Mouse (Mus musculus) brain, embryonic 14.5 days (tissue): ENCODE measurements around the gene Cmc2.
A peak's percentile ranks its signal among the peaks of the same experiment; 100 is the strongest.

ENCODE experiments used
- CTCF ChIP-seq: fragments of 200-500 bp; IDR thresholded peaks from 2 replicates; pipeline ENCODE4 v1.5.1; 2012; ENCODE audit warnings: inconsistent platforms, mild to moderate bottlenecking, moderate library complexity, borderline replicate concordance; ENCODE audit not compliant: insufficient read depth, insufficient read length; ENCODE audit errors: extremely low read depth
- POLR2A ChIP-seq: fragments of 200-500 bp; IDR thresholded peaks from 2 replicates; pipeline ENCODE4 v1.6.1; 2012; ENCODE audit warnings: mild to moderate bottlenecking, inconsistent platforms, borderline replicate concordance; ENCODE audit not compliant: poor library complexity, insufficient read depth, insufficient read length, severe bottlenecking; ENCODE audit errors: extremely low read depth

- TF ChIP-seq CTCF: peak; percentile 19; the same call in 1 of the 2 replicates
- no peak for TF ChIP-seq POLR2A
Observed at GRCm38 (mm10) chr8:116872761-116873342, 48.4 kb downstream of the Cmc2 start.
